Mouse (Mus musculus): ENCODE measurements around the gene Thrb. TPM values are rescaled to one million over a fixed set of nuclear protein-coding genes. Genes with fewer than 3 reads are reported as not detected.

Thrb gene
- polyA plus RNA-seq, 1 experiment from 2014 or later, result 7.8 TPM

DNA sequence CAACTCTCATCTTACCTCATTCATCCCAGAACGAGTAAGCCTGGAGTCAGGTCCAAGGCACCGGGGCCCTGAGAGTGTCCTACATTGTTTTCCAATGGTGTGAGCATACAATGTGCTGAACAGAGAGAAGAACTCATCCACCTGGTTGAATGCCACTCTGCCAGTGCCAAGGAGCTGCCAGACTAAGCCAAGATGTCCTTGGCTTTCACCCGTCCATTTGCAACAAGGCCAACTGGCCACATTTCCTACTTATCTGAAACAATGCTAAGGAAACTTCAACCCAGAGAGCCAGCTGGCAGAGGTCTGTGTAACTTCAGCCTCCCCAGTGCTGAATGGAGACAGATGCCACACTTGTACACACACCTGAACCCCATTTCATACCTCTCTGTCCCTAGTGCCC lies 360.6 kb downstream of the Thrb start:
- ChIA-PET POLR2A (no interaction called here), CTCF (interaction anchor here (1.3 kb wide), 1 partner anchor 618 kb away, joined by 3 read pairs; no protein-coding TSS in a partner anchor)
- TF ChIP-seq CTCF (IDR thresholded peaks at IDR 0.05), result no peak
- no peaks in the 10 kb centered on the region for H3K27me3 ChIP-seq
- in situ Hi-C loops (cut with MboI; ENCODE audit: low pct_unique_long_range_greater_than_20kb), result no loop called here
- DNase-seq (ENCODE audit: low read depth, low spot score) (no peak), ATAC-seq (no peak)

DNA sequence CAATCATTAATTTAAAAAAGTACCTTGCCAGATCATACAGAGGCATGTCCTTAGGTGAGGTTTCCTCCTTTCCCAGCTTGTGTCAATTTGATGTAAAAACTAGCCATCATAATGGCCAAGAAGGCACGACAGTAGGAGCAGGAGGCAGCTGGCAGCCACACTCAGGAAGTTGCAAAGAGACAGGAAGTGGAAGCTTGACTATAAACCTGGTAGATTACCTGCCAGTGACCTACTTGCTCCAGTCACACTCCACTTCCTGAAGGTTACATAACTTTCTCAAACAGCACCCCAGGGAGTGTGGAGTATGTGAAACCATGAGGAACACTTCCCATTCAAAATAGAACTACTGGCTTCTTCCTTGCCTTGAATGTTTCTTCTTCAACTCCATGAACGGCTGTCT lies 361.7 kb downstream of the Thrb start:
- POLR2A ChIA-PET, result no interaction called here
- ATAC-seq (peak; percentile 25), DNase-seq (ENCODE audit: low read depth, low spot score) (no peak)
- no peak for TF ChIP-seq CTCF (IDR thresholded peaks at IDR 0.05)
- CTCF ChIA-PET, result no interaction called here
- H3K27me3 ChIP-seq, result no peaks in the 10 kb centered on the region
- in situ Hi-C loops (cut with MboI; ENCODE audit: low pct_unique_long_range_greater_than_20kb), result no loop called here

DNA sequence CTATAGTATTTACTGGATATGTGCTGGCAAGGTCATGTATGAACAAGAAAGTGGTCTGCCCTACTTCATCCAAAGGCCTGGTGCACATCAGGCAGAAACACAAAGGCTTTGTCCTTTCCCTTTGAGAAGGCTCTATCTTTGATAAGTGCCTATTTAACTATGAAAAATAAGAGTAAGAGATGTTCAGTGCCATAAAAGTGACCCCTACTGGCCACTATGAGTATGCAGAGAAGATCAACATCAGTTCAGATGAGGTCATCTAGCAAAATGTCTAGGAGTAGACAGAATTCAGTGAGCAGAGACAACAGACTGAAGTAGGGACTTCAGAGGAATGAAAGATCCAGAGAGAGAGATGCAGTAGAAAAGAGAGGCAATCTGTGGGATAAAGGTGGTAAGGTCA lies 362.3 kb downstream of the Thrb start:
- H3K27me3 ChIP-seq, result no peaks in the 10 kb centered on the region
- TF ChIP-seq CTCF (IDR thresholded peaks at IDR 0.05), result peak; percentile 46
- in situ Hi-C loops (cut with MboI; ENCODE audit: low pct_unique_long_range_greater_than_20kb), result no loop called here
- ChIA-PET CTCF (no interaction called here), POLR2A (no interaction called here)
- ATAC-seq (no peak), DNase-seq (ENCODE audit: low read depth, low spot score) (no peak)

DNA sequence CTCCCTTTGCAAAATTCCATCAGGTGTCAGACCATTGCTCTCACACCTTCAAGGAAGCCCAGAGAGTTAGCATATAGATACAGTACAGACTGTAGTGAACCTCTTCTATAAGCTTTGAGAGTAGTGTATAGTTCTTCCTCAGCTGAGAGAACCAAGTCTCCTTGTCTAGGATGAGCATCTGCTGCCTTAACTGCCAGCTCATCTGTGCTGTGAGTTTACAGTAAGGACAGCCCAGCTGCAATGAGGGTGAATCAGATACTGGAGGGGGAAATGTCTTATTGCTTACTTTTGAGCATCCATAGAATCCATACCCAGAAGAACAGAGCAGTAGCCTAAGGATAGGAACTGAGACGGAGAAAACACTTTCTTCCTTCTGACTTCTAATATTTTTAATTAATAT lies 367.8 kb downstream of the Thrb start:
- ChIA-PET POLR2A (no interaction called here), CTCF (no interaction called here)
- in situ Hi-C loops (cut with MboI; ENCODE audit: low pct_unique_long_range_greater_than_20kb), result no loop called here
- ATAC-seq (no peak), DNase-seq (ENCODE audit: low read depth, low spot score) (no peak)
- TF ChIP-seq CTCF (IDR thresholded peaks at IDR 0.05), result no peak
- H3K27me3 ChIP-seq, result no peaks in the 10 kb centered on the region

DNA sequence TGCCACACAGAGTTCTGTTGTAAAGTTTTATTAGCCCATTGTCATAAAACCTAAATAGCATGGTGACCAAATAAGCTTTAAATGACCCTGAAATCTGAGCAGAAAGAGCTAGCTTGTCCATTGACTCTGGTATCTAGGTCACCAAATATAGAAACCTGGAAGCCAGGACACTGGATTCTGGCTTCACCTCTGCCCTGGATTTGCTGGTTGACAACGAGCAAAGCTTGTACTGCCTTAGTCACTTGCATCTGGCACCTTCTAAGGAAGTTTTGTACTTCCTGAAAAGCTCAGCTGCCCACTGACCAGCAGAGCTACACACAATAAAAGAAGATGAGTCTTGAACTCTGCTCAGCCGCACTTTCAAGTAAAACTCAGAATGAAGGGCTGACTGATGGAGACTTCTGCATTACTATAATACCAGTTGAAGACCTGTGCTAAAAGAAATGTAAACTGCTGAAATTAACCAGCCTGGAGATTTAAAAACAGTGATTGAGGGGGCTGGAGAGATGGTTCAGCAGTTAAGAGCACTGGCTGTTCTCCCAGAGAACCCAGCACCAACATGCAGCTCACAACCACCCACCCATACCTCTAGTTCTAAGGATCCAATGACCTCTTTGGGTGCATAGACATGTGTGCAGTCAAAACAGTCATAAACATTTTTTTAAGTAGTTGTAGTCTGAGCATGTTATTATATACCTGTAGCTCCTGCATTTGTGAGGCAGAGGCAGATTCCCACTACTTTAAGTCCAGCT lies 369.3 kb downstream of the Thrb start:
- ATAC-seq, result no peak
- H3K27me3 ChIP-seq, result no peaks in the 10 kb centered on the region
- DNase-seq (ENCODE audit: low read depth, low spot score), result no peak
- POLR2A ChIA-PET, result no interaction called here
- no peak for TF ChIP-seq CTCF (IDR thresholded peaks at IDR 0.05)
- CTCF ChIA-PET, result no interaction called here
- in situ Hi-C loops (cut with MboI; ENCODE audit: low pct_unique_long_range_greater_than_20kb), result no loop called here

DNA sequence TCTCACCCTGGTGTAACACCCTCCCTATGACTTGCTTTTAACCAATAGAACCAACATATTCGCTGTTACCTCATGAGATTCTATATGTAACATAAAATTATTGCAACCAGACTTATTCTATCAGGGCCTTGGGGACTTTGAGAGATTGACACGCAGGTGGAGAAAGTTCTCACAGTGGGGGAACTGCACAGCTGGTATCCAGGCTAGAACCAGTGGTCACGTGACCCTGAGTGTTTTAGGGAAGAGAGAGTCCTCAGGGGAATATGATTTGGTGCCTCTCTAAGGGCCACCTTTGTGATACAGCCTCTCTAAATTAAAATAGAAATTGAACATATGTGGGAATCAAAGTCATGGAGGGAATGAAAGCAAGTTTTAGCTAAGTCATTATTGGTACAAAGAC lies 371.9 kb downstream of the Thrb start:
- no peaks in the 10 kb centered on the region for H3K27me3 ChIP-seq
- POLR2A ChIA-PET, result interaction anchor here (1.0 kb wide), 1 partner anchor 13 kb away, joined by 3 read pairs; no protein-coding TSS in a partner anchor
- CTCF ChIA-PET, result no interaction called here
- ATAC-seq, result no peak
- DNase-seq (ENCODE audit: low read depth, low spot score), result no peak
- in situ Hi-C loops (cut with MboI; ENCODE audit: low pct_unique_long_range_greater_than_20kb), result no loop called here
- no peak for TF ChIP-seq CTCF (IDR thresholded peaks at IDR 0.05)

DNA sequence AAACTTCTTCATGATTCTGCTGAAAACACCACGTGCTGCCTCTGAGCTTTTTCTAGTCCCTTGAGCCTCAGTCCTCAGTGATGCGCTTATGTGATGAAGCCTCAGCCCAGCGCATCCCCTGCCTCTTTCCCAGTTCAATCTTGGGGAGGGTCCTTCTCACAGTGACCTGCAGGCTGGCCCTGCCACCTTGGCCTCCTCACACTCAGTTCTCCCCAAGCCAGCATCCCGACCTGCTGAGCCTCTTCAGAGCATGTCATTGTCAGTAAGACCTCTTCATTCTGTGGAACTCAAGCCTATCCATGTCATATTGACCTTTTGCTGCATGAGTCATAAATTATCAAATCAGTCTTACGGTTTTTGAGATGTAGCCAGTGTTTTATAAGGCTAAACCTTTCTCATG lies 376.5 kb downstream of the Thrb start:
- POLR2A ChIA-PET, result no interaction called here
- in situ Hi-C loops (cut with MboI; ENCODE audit: low pct_unique_long_range_greater_than_20kb), result no loop called here
- ATAC-seq (no peak), DNase-seq (ENCODE audit: low read depth, low spot score) (no peak)
- no peaks in the 10 kb centered on the region for H3K27me3 ChIP-seq
- CTCF ChIA-PET, result no interaction called here
- TF ChIP-seq CTCF (IDR thresholded peaks at IDR 0.05), result no peak

DNA sequence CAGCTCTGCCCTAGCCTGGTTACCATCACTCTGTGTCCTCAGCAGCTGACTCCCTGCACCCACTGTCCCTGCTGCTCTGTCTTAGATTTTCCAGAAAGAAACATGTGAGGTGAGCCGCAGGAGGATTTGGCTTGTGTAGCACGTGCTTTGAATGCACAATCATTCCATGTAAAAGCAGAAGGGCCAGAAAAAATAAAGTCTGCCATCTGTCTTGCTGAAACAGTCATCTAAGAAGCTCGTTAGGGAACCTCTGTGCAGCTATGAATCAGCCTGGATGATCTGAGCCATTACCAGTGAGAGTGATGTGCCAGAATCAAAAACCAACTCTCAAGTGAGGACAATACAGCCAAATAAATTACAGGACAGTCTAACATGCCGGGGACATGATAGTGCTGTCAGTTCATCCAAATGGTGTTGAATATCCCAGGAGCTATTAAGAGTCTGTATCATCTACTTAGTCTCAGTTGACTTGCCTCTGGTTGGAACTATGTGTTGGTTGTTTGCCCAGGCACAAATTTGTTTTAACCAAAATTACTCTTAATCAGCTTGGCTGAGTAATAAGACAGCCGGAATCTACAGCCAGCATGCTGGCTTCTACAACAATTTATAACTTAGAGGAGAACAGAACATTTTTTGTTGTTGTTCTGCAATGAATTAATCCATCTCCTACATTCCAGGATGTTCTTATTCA lies 402.2 kb downstream of the Thrb start:
- CTCF ChIA-PET, result interaction anchor here (1.6 kb wide), 1 partner anchor 10 kb away, joined by 4 read pairs; no protein-coding TSS in a partner anchor
- ATAC-seq (no peak), DNase-seq (ENCODE audit: low read depth, low spot score) (peak; percentile 10)
- POLR2A ChIA-PET, result no interaction called here
- TF ChIP-seq CTCF (IDR thresholded peaks at IDR 0.05), result no peak
- peaks cover 3% of the 10 kb centered on the region for H3K27me3 ChIP-seq
- in situ Hi-C loops (cut with MboI; ENCODE audit: low pct_unique_long_range_greater_than_20kb), result no loop called here

Data from Patski (cell line).